Mouse (Mus musculus) natural killer cell, adult 2 months (primary cell): ENCODE data around the gene C87436.

Source experiments
- DNase-seq, 2 experiments: peaks; one replicate each; pipeline ENCODE4 v3.0.0; 2022; ENCODE audit warnings: low spot score in 2 of 2

Gene C87436

DNA sequence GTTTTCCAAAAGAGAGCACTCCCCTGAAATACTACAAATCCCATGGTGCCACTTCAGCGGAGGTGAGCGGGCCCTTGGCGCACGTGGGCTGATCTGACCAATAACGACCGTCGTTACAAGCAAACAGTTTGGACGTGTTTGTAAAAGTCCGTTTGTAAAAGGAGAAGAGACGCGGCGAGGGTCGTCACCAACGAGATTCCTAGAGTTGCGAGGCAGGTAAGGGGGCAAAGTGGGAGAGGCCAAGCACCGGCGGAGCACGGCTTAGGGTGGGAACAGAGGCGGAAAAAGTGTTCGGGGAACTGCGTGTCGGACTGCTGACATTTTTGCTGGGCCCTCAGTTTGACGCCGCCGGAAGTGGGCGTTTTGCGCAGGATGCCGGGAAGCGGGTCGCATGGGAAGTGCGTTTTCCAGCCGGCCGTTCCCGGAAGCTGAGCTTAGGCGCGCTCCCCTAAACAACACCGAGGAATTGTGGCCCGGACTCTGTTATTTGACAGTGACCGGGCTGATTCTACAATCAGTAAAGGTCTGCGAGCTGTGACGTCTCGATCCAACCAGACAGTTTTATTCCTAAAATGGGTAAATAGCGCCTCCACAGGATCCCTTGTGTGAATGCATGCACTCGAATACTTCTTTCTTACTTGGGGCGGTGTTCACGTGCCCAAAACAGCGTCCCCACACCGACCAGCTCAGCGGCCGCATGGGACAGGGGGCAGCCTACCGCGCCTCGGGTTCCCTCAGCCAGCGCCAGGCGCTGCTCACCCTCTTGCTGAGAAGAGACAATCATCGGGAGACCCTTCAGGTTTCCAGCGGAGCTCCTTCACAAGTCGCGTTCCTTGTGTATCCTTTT, at the start of gene C87436:
C87436 (plus strand) TSS at position 103 of the 847 bp plus-strand sequence.
- peak; percentile 89 to 91 for DNase-seq

DNA sequence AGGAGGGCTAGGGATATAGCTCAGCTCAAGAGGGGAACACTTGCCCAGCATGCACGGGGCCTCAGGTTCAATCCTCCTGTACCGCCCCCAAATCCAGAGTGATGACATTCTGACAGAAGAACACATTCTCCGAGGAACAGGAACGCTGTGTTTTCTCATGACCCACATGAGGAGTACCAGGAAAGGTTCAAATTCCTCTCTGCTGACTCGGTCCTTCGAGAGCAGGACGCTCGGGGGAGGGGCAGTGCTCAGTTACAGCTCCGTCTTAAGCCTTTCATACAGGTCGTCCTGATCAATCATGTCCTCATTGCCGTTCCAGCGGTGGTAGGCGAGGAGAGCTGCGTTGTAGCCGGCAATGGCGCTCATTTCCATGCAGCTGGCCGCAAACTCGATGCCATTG, 49.7 kb upstream of the C87436 start:
- no peak for DNase-seq

DNA sequence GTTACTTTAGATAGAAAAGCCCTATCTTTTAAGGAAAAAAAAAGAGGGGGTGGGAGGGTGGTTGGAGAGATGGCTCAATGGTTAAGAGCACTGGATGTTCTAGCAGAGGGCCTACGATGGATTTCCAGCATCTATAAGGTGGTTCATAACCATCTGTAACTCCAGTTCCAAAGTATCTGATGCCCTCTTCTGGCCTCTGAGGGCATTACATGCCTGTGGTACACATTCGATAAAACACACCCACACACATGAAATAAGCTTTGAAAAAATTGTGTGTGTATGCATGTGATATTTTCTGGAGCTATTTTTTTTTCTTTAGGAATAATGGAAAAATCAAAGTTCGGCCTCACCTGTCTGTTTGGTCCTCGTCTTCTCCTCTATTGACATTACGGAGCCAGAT, 46.8 kb upstream of the C87436 start:
- DNase-seq: no peak

DNA sequence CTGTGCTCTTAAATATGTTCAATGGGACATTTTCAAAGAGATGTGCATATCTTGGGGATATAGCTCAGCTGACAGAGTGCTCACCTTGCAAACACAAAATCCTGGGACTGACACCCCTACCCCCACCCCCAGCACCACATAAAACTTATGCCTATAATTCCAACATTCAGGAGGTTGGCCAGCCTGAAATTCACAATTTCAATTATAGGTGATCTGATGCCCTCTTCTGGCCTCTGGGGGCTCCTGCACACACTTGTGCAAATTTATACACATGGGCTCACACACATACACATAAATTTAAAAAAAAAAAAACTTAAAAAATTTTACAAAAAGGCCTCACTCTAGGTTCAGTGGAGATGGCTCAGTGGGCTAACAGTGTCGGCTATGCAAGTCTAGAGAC, 45.0 kb upstream of the C87436 start:
- DNase-seq: no peak

DNA sequence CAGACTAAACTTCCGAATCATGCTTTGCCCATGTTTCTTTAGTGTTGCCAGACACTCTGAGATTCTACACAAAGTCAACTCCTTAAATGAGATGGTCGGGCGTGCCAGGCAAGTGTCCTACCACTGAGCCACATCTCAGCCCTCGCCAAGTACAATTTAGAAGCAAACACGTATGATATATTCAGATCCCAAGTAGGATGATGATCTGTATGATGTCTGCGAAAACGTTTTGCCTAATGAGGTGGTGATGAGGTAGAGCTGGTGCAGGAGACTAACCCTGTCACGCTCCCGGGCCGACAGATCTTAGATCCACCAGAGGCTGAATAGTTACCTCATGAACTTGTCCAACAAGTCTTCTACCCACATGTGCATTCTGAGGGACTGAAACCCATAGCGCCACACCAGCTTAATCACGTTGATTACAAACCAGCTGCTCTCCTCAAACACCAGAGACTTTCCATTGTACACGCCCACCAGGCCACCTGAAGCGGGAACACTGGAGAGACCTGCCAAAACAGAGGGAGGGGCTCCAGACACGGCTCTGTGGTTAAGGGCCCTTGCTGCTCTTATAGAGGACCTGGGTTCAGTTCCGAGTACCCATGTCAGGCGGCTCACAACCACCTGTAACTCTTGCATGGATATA, 44.0 kb upstream of the C87436 start:
- DNase-seq: no peak

DNA sequence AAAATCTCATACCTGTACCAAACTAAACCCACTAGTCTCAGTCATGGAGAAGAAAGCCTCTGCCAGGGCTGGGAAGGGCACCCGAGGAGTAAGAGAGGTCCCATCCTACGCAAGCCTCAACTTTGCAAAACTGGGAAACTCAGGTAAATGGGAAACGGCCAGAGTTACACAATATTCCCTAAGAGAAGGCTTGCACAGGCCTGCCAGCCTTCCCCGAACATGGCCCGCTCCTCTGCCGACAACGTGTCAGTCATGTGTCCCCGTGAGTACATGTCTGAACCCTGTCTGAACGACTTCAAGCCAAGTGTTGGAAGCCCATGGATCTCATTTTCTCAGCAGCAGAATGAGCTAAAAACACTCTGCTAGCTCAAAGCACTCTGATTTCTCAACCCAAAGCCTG, 43.2 kb upstream of the C87436 start:
- no peak for DNase-seq

DNA sequence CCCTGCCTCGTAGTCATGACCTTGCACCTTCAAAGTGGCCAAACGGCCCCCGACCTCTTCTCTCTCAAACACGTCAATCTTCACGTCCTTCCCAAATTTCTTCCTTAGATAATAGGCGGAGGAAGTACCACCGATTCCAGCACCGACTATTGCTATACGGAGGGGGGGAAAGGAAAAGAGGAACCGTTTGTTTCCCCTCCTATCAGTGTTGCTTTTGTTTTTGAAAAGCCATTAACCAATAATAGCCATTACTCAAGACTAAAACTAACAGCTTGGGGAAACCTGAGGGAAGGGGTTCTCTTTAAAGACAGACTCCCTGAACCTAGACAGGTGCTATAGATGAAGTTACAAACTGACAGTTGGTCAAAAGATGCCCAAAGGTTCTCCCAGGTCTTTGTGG, 42.2 kb upstream of the C87436 start:
- DNase-seq: no peak

DNA sequence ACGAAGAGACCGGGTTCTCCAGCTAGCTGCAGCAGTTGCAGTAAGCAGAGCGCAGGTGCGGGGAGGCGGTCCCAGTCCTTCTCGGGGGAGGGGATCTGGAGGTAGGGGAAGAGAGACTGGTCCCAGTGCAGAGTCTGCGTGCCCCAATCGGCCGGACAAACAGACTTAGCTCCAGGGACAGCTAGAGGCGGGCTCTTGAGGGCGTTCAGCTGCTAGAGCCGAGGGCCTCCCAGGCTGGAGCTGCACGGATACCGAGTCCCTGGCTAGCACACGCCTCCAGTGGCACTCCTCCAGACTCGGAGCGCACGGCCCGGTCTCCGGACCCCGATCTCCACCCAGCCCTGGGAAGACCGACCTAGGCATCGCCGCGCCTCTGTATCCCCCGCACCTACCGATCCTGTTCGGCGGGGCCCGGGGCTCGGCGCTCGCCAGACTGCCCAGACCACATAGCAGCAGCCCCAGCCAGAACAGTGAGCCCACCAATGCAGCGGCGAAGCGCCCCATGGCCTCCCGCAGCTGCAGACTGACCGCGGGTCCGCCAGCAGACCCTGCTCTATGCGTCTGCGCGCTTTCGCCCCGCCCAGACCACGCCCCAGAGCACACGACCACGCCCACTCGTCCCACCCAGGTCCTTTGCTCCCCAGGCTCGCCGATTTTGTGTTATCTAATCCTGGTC, 41.5 kb upstream of the C87436 start, which contains the start of gene Pcyox1:
Pcyox1 (minus strand) TSS at position 574 of the 676 bp plus-strand sequence.
- peak; percentile 75 to 76 for DNase-seq

DNA sequence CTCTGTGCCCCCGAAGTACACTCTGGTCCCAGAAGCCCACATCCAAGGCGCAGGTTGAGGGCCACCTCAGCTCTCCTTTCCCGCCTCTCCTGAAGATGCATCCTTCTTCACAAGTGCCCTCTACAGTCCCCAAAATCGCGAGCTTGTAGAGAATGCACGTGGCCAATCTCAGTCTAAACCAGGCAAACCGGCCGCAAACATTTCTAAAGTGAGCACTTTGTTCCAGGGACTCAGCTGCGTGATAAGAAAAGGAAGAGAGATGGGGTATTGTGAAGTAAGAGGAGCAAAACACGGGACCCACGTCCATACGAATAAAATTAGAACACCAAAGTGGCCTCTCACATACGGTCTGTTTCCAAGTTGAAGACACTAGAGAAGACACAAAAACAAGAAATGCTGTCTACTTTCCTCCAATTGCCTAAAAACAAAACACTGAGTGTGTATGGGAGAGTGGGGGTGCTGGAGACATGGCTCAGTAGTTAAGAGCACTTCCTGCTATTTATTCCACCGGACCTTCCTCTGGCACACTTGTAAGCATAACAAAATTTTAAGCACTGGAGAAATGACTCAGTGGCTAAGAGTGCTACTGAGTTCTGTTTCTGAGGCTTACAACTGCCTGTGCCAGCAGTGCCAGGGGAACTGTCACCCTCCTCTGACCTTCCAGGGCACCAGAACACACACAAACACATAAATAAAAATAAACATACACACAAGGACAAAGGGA, 40.8 kb upstream of the C87436 start:
- no peak for DNase-seq

DNA sequence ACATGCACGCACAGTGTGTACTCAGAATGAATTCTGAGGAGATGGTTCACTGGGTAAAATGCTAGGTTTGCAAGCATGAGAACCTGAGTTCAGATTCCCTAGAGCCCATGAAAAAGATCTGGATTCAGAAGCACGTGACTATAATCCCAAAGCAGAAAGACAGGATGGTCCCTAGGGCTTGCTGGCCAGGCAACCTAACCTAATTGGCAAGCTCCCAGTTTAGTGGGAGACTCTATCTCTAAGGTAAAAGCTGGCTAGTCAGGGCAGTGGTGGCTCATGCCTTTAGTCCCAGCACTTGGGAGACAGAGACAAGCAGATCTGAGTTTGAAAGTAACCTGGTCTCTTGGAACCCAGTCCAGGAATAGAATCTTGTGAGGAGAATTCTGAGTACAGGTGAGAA, 39.2 kb upstream of the C87436 start:
- DNase-seq: no peak

DNA sequence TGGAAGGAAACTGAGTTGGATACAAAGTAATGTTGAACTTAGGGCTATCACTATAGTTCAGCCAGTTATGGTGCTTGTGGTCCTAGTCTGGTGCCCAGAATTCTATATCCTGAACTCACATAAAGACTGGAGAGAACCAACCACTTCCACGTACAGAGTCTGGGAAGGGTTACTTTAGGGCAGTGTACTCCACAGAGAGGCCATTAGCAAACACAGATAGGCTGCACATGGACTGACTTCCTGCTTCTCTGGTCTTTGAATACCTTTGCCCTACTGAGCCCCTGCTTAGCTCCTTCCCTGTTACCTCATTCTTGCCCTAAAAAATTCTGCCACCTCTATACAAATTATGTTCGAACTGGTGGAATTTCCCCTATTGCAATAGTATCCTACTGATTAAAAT, 38.2 kb upstream of the C87436 start:
- no peak for DNase-seq

DNA sequence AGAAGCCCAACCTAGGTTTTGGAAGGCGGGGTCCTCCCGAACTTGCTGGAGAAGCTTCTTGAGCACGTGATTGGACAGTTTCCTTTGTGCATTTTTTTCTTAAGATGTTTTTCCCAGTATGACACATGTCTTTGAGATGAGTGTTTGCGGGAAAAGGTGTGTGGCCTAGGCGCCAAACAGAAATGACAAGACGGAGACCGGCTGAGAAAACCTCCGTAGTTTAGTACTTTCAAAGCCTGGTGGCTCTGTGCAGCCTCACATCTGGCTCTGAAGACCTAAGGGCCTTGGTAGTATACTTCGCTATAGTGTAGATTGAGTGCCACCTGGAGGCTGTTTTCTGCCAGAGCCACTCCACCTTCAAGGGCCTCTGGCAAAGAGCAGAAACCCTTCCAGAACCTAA, 37.2 kb upstream of the C87436 start:
- DNase-seq: peak; percentile 77 to 81

DNA sequence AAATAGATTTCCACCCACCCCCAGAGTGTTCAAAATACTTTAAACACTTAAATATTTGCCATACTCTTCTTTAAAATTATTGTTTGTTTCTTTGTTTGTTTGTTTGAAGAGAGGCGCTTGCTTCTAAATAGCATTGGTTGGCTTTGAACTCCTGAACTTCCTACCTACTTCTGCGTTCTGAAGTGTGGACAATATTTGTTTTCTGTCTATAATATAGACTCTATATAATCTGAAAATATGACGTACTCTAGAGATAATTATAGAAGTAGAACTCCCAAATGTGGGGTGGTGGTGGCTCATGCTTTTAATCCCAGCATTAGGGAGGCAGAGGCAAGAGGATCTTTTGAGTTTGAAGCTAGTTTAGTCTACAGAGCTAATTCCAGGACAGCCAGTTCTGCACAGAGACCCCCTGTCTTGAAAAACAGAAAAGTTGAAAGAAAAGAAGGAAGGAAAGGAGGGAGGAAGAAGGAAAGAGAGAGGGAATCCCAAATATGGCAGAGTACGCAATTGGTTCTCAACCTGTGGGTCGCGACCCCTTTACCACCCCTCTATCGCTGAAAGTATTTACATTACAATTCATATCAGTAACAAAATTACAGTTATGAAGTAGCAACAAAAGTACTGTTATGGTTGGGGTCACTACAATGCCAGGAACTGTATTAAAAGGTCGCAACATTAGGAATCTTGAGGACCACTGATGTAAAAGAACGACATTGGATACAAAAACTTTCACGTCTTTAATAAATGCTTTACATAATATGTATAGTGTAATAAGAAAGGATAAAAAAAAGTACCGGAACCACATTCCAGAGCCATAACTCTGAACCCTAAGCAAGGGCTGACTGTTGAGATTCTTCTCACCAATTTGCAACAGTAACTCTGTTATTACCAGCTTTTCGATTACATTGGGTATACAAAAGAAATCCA, 35.2 kb upstream of the C87436 start:
- no peak for DNase-seq

DNA sequence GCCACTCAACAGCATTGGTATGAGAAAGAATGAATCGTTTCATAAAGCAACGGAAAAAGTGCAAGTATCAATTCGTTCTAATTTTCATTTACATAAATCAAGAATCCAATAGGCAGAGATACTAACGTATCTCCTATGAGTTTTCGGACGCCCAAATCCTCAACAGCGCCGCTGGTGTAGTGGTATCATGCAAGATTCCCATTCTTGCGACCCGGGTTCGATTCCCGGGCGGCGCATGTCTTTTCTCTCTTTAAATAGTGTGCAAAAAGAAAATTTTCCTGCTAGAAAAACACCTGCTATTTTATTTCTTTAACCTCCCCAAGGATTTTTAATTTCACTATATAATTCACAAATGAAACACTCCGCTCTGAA, 34.5 kb upstream of the C87436 start:
- no peak for DNase-seq

DNA sequence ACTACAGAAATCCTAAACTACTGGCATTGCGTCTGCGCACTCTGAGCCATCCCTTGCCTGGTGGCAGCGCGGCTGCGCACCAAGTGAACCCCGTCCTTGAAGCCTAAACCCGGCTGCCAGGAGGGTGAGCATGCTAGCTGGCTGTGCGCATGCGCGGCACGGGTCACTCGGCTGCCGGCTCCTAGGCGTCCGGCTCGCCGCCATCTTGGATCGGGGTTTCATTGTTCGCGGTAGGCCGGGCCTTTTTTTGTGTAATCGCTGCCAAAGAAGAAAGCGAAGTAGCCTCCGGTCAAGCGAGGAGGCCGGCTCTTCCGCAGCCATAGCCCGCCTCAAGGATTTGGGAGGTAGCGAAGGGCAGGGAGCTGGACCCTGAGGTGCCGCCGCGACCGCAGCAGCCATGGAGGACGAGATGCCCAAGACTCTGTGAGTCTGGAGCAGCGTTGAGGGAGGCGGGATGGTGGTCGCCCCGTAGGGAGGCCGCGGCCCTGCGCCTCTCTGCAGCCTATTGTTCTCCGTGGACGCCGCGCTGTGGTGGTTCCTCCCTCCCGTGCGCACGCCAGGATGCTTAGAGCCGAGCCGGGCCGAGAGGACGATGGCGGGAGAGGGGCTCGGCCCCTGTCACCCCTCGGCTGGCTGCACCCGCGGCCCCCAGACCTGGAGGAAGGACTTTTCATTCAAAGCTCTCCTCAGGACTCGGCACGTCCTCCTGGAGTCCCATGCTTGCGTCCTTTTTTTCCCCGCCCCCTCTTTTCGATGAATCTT, 33.9 kb upstream of the C87436 start, which contains the start of gene Tia1:
Tia1 (plus strand) TSS at position 120 of the 762 bp plus-strand sequence.
- peak; percentile 94 to 96 for DNase-seq

DNA sequence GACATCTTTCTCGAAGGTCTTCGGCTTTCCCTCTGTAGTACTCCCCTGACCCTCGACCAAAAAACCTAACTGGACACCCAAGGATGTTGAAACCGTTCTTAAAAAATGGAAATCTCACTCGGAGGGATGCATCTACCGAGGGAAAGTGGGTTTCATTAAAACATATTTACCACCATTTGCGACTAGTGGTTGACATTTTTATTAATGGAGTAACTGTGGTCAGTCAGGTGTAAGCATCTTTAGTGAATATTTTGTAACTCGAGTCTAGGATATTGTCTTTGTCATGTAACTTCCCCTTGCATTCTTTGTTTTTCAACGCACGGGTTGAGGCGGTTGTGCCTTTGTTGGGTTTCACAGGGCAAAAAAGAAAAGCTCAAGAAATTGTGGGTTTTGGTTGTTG, 33.2 kb upstream of the C87436 start:
- DNase-seq: no peak

DNA sequence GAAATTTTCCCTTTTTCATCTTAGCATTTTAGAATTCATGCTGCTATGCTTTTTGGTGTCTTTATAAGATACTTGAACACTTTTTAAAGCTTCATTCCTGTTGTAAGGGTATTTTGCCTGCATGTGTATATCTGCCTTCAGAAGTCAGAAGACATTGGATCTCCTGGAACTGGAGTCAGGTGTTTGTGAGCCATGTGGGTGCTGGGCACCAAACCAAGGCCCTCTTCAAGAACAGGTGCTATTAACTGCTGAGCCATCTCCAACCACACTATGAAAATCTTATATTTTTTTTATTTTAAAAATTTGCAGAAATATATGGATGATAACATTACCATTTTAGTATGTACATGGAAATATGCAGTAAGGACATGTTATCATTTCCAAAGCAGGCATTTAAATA, 31.9 kb upstream of the C87436 start:
- no peak for DNase-seq

DNA sequence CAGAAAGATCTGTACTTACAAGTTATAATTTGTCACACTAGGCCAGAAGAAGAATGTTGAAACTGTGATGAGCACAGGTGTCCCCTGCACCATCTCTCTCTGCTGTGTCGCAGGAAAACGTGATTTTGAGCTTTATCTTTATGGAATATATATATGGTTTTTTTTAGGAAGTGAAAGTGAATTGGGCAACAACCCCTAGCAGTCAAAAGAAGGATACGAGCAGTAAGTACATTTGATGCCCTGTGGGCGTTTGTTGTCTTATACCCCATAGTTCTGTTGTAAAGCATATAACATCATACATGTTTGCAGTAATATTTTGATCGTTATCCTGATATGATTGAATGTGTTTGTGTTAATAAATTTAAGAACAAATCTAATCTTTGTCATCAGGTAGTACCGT, 19.5 kb upstream of the C87436 start:
- DNase-seq: no peak

DNA sequence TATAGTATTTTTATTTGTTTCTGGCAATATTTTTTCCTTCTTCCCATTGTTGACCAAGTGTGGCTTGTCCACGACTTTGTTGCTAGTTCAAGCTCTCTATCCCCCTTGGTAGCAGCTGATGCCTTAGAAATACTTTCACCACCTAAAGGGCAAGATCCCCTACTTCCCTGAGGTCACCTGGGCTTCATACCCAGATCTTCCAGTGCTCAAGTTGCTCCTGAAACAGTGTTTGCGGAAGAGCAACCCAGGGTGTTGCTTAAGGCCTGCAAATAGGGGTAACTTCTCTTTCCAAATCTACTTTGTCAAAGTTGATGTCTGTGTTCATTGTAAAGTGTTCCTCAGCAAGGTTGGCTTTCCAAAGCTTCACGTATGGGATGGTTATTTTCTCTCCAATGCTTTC, 18.9 kb upstream of the C87436 start:
- DNase-seq: no peak

DNA sequence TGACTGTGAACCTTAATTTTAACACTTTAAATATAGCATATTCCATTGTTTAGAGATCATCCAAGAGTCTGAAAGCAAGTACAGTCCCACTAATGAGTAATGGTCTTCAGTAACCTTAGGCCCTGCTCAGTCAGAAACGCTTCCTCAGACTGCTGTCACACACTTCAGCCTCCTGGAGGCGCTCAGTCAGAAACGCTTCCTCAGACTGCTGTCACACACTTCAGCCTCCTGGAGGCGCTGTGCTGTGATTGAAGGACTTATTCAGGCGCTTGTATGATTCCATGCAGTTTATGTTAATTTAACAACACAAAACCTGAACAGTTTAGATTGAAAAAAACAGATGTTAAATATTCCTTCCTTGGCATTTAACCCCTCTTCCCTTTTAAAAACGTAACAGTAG, 17.7 kb upstream of the C87436 start:
- peak; percentile 11 to 46 for DNase-seq
